Mouse (Mus musculus): ENCODE measurements around the gene Ercc8.

GRCm38 (mm10) chr13:108110929-108111328 is 47.6 kb upstream of the Ercc8 start:
- TF ChIP-seq CTCF (IDR thresholded peaks at IDR 0.05; ENCODE audit: low read depth) (no peak), EP300 (IDR thresholded peaks at IDR 0.05; ENCODE audit: low read depth) (no peak)
